Mouse (Mus musculus): ENCODE results near the gene Clic6.

DNA sequence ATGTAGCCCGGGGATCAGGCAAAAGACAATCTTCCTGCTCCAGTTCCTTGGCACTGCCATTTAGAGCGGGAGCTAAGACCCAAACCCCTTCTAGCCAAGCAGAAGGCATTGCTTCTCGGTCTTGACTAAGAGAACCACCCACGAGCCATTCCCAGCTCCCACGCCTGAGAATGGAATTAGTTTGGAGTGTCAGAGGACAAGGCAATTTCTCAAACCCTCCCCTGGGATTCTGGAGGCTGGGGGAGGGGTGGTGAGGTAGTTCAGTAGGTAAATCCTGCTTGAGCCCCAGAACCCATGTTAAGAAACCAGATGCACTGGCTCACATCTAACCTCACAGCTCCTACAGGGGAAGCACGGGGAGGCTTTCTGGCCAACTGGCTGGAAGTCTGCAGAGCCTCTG lies 24.1 kb upstream of the Clic6 start:
- TF ChIP-seq CTCF (IDR thresholded peaks at IDR 0.05; ENCODE audit: low read depth, low read length) (no peak), EP300 (IDR thresholded peaks at IDR 0.05; ENCODE audit: insufficient read depth, low read depth, low read length) (no peak), POLR2A (IDR thresholded peaks at IDR 0.05; ENCODE audit: insufficient read depth, low read length) (no peak)

Data from ES-Bruce4 (cell line).